Mouse (Mus musculus) neural tube, embryonic 13.5 days (tissue): ENCODE measurements around the gene Flnc. TPM values are rescaled to one million over a fixed set of nuclear protein-coding genes. Genes with fewer than 3 reads are reported as not detected.

Source experiments
- ATAC-seq: fragments of 200-750 bp; cut with Nextera tagmentation; 2 replicates; pipeline ENCODE4 v1.8.0; 2017; ENCODE audit warnings: low read depth, mild to moderate bottlenecking, moderate TSS enrichment, moderate library complexity
- H3K27ac ChIP-seq: fragments of 300-500 bp; sonication (generic); replicated peaks from 2 replicates; pipeline ENCODE4 v1.5.1; 2015; ENCODE audit warnings: moderate library complexity, mild to moderate bottlenecking, inconsistent platforms
- H3K27me3 ChIP-seq: fragments of 300-500 bp; sonication (generic); 2 replicates; pipeline ENCODE4 v1.6.1; 2015; ENCODE audit warnings: mild to moderate bottlenecking, inconsistent platforms
- H3K36me3 ChIP-seq: fragments of 300-500 bp; sonication (generic); 2 replicates; pipeline ENCODE4 v1.6.1; 2015; ENCODE audit warnings: mild to moderate bottlenecking, inconsistent platforms
- H3K4me1 ChIP-seq: fragments of 300-500 bp; sonication (generic); replicated peaks from 2 replicates; pipeline ENCODE4 v1.6.1; 2015; ENCODE audit warnings: inconsistent platforms
- H3K4me2 ChIP-seq: fragments of 300-500 bp; sonication (generic); 2 replicates; pipeline ENCODE4 v1.6.1; 2015; ENCODE audit warnings: inconsistent platforms, mild to moderate bottlenecking, moderate library complexity
- H3K4me3 ChIP-seq: fragments of 300-500 bp; sonication (generic); 2 replicates; pipeline ENCODE4 v1.5.1; 2015; ENCODE audit warnings: mild to moderate bottlenecking, inconsistent platforms
- H3K9ac ChIP-seq: fragments of 300-500 bp; sonication (generic); 2 replicates; pipeline ENCODE4 v1.6.1; 2015; ENCODE audit warnings: moderate library complexity, mild to moderate bottlenecking, inconsistent platforms
- H3K9me3 ChIP-seq: fragments of 300-500 bp; sonication (generic); 2 replicates; pipeline ENCODE4 v1.6.1; 2016; ENCODE audit warnings: inconsistent platforms
- WGBS: fragments of 180-500 bp; shearing (Covaris S2); methylation state at CpG from one replicate; pipeline ENCODE4 v1.1.7; 2015; 5-methylcytosine and 5-hydroxymethylcytosine counted together
- polyA plus RNA-seq: library from polyadenylated mRNA; unstranded; fragments of >200 nt; fragmentation: Nextera tagmentation; extraction: Ambion mirVana; gene quantifications from 2 replicates; pipeline ENCODE4 v1.2.1, GENCODE M21; 2015

Gene Flnc
- polyA plus RNA-seq, 1 experiment from 2014 or later: 7.0 TPM

DNA sequence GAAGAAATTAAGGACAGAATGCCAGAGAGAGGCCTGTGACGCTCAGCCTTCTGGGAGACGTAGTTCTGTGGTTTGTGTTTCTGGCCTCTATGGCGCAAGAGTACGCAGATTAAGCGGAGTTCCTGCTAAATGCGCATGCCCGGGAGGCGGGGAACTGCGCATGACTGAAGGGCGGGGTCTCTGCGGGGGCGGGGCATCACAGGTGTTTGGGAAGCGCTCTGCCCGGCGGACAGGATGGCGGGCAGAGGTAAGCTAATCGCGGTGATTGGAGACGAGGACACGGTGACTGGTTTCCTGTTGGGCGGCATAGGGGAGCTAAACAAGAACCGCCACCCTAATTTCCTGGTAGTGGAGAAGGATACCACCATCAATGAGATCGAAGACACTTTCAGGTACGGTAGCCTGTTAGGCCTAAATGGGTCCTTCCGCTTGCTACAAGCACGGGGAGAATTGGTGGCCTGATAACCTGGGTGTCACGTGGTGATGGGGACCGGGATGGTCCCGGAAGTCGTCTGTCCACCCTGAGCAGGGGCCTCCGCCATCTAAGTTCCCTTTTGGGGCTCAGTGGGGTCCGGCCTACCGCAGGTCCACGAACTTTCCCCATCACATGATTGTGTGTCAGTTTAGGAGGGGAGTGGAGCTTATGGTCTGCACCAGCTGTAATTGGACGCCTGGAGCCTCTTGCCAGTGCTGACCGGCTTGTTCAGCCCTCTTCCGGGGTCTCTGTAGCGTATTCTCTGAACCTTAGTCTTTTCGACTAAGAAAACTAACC is 34.7 kb downstream of the Flnc start, which contains the start of gene Atp6v1f:
Atp6v1f (plus strand) TSS at position 136 of the 772 bp plus-strand sequence.
- Histone ChIP-seq H3K9me3 (no peaks in the 10 kb centered on the region), H3K4me3 (peak within 1 kb of the TSS; percentile 69), H3K27ac (peak within 1 kb of the TSS; percentile 74), H3K36me3 (peaks cover 24% of the 10 kb centered on the region), H3K27me3 (no peaks in the 10 kb centered on the region), H3K4me1 (peaks cover 13% of the 10 kb centered on the region), H3K9ac (peak within 1 kb of the TSS; percentile 79), H3K4me2 (peak within 1 kb of the TSS; percentile 78)
- under 1% methylated on average over 39 of the region's 39 CpGs for WGBS
- peak; percentile 96 for ATAC-seq

- Histone ChIP-seq H3K4me1 (peaks cover 17% of the 10 kb centered on the region), H3K36me3 (peaks cover 24% of the 10 kb centered on the region), H3K9me3 (no peaks in the 10 kb centered on the region), H3K27me3 (no peaks in the 10 kb centered on the region), H3K9ac (peak overlapping the region; percentile 79; the same call in 1 of the 2 replicates), H3K27ac (no peak overlapping the region), H3K4me2 (peak overlapping the region; percentile 78), H3K4me3 (peak overlapping the region; percentile 69)
- WGBS: 93% methylated on average over 3 of the region's 3 CpGs
- ATAC-seq: no peak
These were observed 35.8 kb downstream of the Flnc start for GRCm38 (mm10) chr6:29468851-29469250.

DNA sequence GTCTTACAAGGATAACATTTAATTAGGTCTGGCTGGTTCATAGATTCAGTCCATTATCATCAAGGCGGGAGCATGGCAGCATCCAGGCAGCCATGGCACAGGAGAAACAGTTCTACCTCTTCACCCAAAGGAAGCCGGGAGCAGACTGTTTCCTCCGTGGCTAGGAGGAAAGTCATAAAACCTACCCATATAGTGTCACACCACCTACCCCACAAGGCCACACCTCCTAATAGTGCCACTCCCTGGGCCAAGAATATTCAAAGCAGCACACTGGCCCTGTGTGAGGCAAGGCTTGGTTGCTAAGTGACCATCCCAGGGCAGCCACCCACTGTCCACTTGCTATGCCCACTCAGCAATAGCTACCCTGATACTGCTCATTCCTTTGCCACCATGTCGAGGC is 38.1 kb downstream of the Flnc start, which contains the start of gene Atp6v1fnb:
Atp6v1fnb (plus strand) TSS at position 301 of the 400 bp plus-strand sequence.
- no peaks in the 10 kb centered on the region for H3K9me3 ChIP-seq
- peaks cover 13% of the 10 kb centered on the region for H3K27me3 ChIP-seq
- H3K4me2 ChIP-seq: no peak within 1 kb of the TSS
- peaks cover 24% of the 10 kb centered on the region for H3K36me3 ChIP-seq
- 89% methylated on average over 4 of the region's 4 CpGs for WGBS
- H3K4me1 ChIP-seq: peaks cover 22% of the 10 kb centered on the region
- no peak within 1 kb of the TSS for H3K9ac ChIP-seq
- no peak within 1 kb of the TSS for H3K4me3 ChIP-seq
- no peak for ATAC-seq
- H3K27ac ChIP-seq: no peak within 1 kb of the TSS

GRCm38 (mm10) chr6:29473941-29474691 is 41.1 kb downstream of the Flnc start:
- H3K4me1 ChIP-seq: peaks cover 12% of the 10 kb centered on the region
- 3% methylated on average over 33 of the region's 33 CpGs for WGBS

GRCm38 (mm10) chr6:29474736-29475135 is 41.7 kb downstream of the Flnc start:
- WGBS: 32% methylated on average over 2 of the region's 2 CpGs
- no peak overlapping the region for H3K4me3 ChIP-seq
- no peak overlapping the region for H3K27ac ChIP-seq
- H3K36me3 ChIP-seq: peaks cover 22% of the 10 kb centered on the region
- peaks cover 9% of the 10 kb centered on the region for H3K4me1 ChIP-seq
- ATAC-seq: no peak
- peak overlapping the region; percentile 61 for H3K4me2 ChIP-seq
- no peaks in the 10 kb centered on the region for H3K9me3 ChIP-seq
- peaks cover 13% of the 10 kb centered on the region for H3K27me3 ChIP-seq
- no peak overlapping the region for H3K9ac ChIP-seq

More at GRCm38 (mm10) chr6:29473941-29474691, 41.1 kb downstream of the Flnc start:
- H3K4me2 ChIP-seq: peak overlapping the region; percentile 61
- H3K4me3 ChIP-seq: peak overlapping the region; percentile 41
- H3K9me3 ChIP-seq: no peaks in the 10 kb centered on the region
- H3K9ac ChIP-seq: peak overlapping the region; percentile 64
- no peak overlapping the region for H3K27ac ChIP-seq
- H3K36me3 ChIP-seq: peaks cover 24% of the 10 kb centered on the region
- H3K27me3 ChIP-seq: peaks cover 13% of the 10 kb centered on the region
- peak; percentile 84 for ATAC-seq

- WGBS: 90% methylated on average over 13 of the region's 13 CpGs
- no peak overlapping the region for H3K4me2 ChIP-seq
These were observed 49.6 kb downstream of the Flnc start for GRCm38 (mm10) chr6:29482691-29483090.

GRCm38 (mm10) chr6:29484716-29485559 is 51.9 kb downstream of the Flnc start:
- H3K4me3 ChIP-seq: peak overlapping the region; percentile 24
- H3K36me3 ChIP-seq: 0 out of 2 replicates have a peak, but pooled peaks cover 3% of the 10 kb centered on the region
- ATAC-seq: peak; percentile 44
- peaks cover 9% of the 10 kb centered on the region; the same call in 1 of the 2 replicates for H3K4me1 ChIP-seq
- peak overlapping the region; percentile 57 for H3K4me2 ChIP-seq
- H3K27ac ChIP-seq: no peak overlapping the region
- 7% methylated on average over 26 of the region's 26 CpGs for WGBS
- peaks cover 12% of the 10 kb centered on the region; the same call in 1 of the 2 replicates for H3K27me3 ChIP-seq
- no peaks in the 10 kb centered on the region for H3K9me3 ChIP-seq
- 0 out of 2 replicates have a peak overlapping the region, but pooled peaks have one; percentile 28 for H3K9ac ChIP-seq

More at GRCm38 (mm10) chr6:29482691-29483090, 49.6 kb downstream of the Flnc start:
- Histone ChIP-seq H3K9me3 (no peaks in the 10 kb centered on the region), H3K36me3 (0 out of 2 replicates have a peak, but pooled peaks cover 3% of the 10 kb centered on the region), H3K9ac (no peak overlapping the region), H3K27ac (no peak overlapping the region), H3K27me3 (peaks cover 12% of the 10 kb centered on the region; the same call in 1 of the 2 replicates), H3K4me1 (peaks cover 9% of the 10 kb centered on the region; the same call in 1 of the 2 replicates), H3K4me3 (no peak overlapping the region)
- no peak for ATAC-seq

DNA sequence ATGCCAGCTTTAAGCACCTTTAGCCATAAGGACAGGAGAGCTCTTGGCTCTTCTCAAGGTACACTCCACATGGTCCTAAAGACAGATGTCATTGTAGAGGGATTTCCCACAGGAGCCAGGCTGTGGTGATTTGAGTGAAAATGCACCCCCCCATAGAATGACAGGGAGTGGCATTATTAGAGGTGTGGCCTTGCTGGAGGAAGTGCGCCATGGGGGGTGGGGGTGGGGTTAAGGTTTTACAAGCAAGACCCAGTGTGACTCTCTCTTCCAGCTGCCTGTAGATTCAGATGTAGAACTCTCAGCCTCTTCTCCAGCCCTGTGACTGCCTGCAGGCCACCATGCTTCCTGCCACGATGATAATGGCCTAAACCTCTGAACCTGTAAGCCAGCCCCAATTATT is 52.9 kb downstream of the Flnc start:
- Histone ChIP-seq H3K27me3 (peaks cover 12% of the 10 kb centered on the region; the same call in 1 of the 2 replicates), H3K4me3 (no peak overlapping the region), H3K27ac (no peak overlapping the region), H3K36me3 (0 out of 2 replicates have a peak, but pooled peaks cover 3% of the 10 kb centered on the region), H3K4me2 (no peak overlapping the region), H3K9ac (no peak overlapping the region), H3K4me1 (peaks cover 9% of the 10 kb centered on the region; the same call in 1 of the 2 replicates), H3K9me3 (no peaks in the 10 kb centered on the region)
- ATAC-seq: no peak
- 18% methylated on average over 2 of the region's 2 CpGs for WGBS

- Histone ChIP-seq H3K9ac (no peak overlapping the region), H3K4me2 (no peak overlapping the region), H3K27ac (no peak overlapping the region), H3K27me3 (peaks cover 38% of the 10 kb centered on the region), H3K4me3 (no peak overlapping the region), H3K9me3 (no peaks in the 10 kb centered on the region), H3K4me1 (0 out of 2 replicates have a peak, but pooled peaks cover 3% of the 10 kb centered on the region), H3K36me3 (no peaks in the 10 kb centered on the region)
- 88% methylated on average over 4 of the region's 4 CpGs for WGBS
- no peak for ATAC-seq
These were observed 61.0 kb downstream of the Flnc start for GRCm38 (mm10) chr6:29494101-29494500.

GRCm38 (mm10) chr6:29496270-29496669 is 63.2 kb downstream of the Flnc start:
- H3K27ac ChIP-seq: no peak overlapping the region
- no peak overlapping the region for H3K4me3 ChIP-seq
- no peak overlapping the region for H3K4me2 ChIP-seq
- H3K27me3 ChIP-seq: peaks cover 38% of the 10 kb centered on the region
- H3K4me1 ChIP-seq: 0 out of 2 replicates have a peak, but pooled peaks cover 3% of the 10 kb centered on the region
- H3K9me3 ChIP-seq: no peaks in the 10 kb centered on the region
- ATAC-seq: no peak
- no peak overlapping the region for H3K9ac ChIP-seq
- H3K36me3 ChIP-seq: no peaks in the 10 kb centered on the region
- whole genome bisulfite sequencing: 18% methylated on average over 25 of the region's 25 CpGs

DNA sequence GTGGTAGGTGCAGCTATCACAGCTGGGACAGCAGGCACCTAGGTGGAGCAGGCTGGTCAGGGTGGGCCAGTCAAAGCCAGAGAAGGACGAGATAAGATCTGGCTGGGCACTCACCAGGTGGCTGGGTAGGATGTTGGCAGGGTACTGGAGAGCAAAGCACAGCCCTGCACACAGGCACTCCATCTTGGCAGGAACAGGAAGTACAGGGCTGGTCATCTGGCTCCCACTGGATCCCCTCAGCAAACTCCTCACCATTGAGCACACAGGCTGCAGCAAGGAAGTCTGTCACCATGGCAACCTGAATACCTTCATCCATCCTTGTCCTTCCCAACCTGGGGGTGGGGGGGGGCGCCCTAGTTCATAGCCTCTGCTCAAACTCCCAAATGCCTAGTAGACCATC is 64.7 kb downstream of the Flnc start:
- Histone ChIP-seq H3K27me3 (peaks cover 38% of the 10 kb centered on the region), H3K4me1 (0 out of 2 replicates have a peak, but pooled peaks cover 3% of the 10 kb centered on the region), H3K27ac (no peak overlapping the region), H3K9ac (no peak overlapping the region), H3K4me3 (no peak overlapping the region), H3K36me3 (no peaks in the 10 kb centered on the region), H3K9me3 (no peaks in the 10 kb centered on the region), H3K4me2 (no peak overlapping the region)
- ATAC-seq: no peak
- WGBS: 39% methylated on average over 2 of the region's 2 CpGs
